Mouse (Mus musculus): ENCODE results near the gene Otop2.

Gene Otop2

GRCm38 (mm10) chr11:115300745-115301144 lies 6.2 kb upstream of the Otop2 start:
- no peak for DNase-seq

GRCm38 (mm10) chr11:115301351-115301750 lies 5.6 kb upstream of the Otop2 start:
- no peak for DNase-seq

GRCm38 (mm10) chr11:115303167-115303566 lies 3.8 kb upstream of the Otop2 start:
- no peak for DNase-seq

GRCm38 (mm10) chr11:115308781-115309180 lies 1.8 kb downstream of the Otop2 start:
- DNase-seq = no peak

- DNase-seq = no peak
Observed at GRCm38 (mm10) chr11:115314249-115314648, 7.3 kb downstream of the Otop2 start.

GRCm38 (mm10) chr11:115317204-115317603 lies 10.2 kb downstream of the Otop2 start:
- DNase-seq = no peak

- no peak for DNase-seq
Observed at GRCm38 (mm10) chr11:115318245-115319027, 11.5 kb downstream of the Otop2 start.

GRCm38 (mm10) chr11:115319704-115320383 lies 12.9 kb downstream of the Otop2 start:
- no peak for DNase-seq

- peak; percentile 75 for DNase-seq
Observed at GRCm38 (mm10) chr11:115321906-115322693, 15.1 kb downstream of the Otop2 start, which contains the start of gene Ush1g. Gene Ush1g, minus strand, starts transcription at chr11:115322041.

GRCm38 (mm10) chr11:115323354-115323753 lies 16.4 kb downstream of the Otop2 start:
- DNase-seq = no peak

- no peak for DNase-seq
Observed at GRCm38 (mm10) chr11:115326730-115327129, 19.8 kb downstream of the Otop2 start.

GRCm38 (mm10) chr11:115329339-115329738 lies 22.4 kb downstream of the Otop2 start:
- no peak for DNase-seq

- no peak for DNase-seq
Observed at GRCm38 (mm10) chr11:115334531-115334930, 27.6 kb downstream of the Otop2 start, which contains the start of gene Otop3. Gene Otop3, plus strand, starts transcription at chr11:115334731.

- DNase-seq = peak; percentile 39
Observed at GRCm38 (mm10) chr11:115335223-115335622, 28.3 kb downstream of the Otop2 start.

- DNase-seq = peak; percentile 48
Observed at GRCm38 (mm10) chr11:115336115-115336514, 29.2 kb downstream of the Otop2 start.

GRCm38 (mm10) chr11:115337350-115337749 lies 30.4 kb downstream of the Otop2 start:
- DNase-seq = no peak

- no peak for DNase-seq
Observed at GRCm38 (mm10) chr11:115337826-115338225, 30.9 kb downstream of the Otop2 start.

- no peak for DNase-seq
Observed at GRCm38 (mm10) chr11:115341246-115341645, 34.3 kb downstream of the Otop2 start.

- no peak for DNase-seq
Observed at GRCm38 (mm10) chr11:115341866-115342265, 34.9 kb downstream of the Otop2 start.

- no peak for DNase-seq
Observed at GRCm38 (mm10) chr11:115344967-115345366, 38.0 kb downstream of the Otop2 start.

- DNase-seq = no peak
Observed at GRCm38 (mm10) chr11:115345515-115345914, 38.6 kb downstream of the Otop2 start.

GRCm38 (mm10) chr11:115348681-115349248 lies 41.8 kb downstream of the Otop2 start:
- DNase-seq = no peak

GRCm38 (mm10) chr11:115349976-115350375 lies 43.0 kb downstream of the Otop2 start:
- no peak for DNase-seq

Data from kidney, postnatal 10 days (tissue).